Mouse (Mus musculus): ENCODE results near the gene Trio. TPM values are rescaled to one million over a fixed set of nuclear protein-coding genes. Genes with fewer than 3 reads are reported as not detected.

Trio gene
- polyA plus RNA-seq, 1 experiment from 2014 or later, result 36.2 TPM

DNA sequence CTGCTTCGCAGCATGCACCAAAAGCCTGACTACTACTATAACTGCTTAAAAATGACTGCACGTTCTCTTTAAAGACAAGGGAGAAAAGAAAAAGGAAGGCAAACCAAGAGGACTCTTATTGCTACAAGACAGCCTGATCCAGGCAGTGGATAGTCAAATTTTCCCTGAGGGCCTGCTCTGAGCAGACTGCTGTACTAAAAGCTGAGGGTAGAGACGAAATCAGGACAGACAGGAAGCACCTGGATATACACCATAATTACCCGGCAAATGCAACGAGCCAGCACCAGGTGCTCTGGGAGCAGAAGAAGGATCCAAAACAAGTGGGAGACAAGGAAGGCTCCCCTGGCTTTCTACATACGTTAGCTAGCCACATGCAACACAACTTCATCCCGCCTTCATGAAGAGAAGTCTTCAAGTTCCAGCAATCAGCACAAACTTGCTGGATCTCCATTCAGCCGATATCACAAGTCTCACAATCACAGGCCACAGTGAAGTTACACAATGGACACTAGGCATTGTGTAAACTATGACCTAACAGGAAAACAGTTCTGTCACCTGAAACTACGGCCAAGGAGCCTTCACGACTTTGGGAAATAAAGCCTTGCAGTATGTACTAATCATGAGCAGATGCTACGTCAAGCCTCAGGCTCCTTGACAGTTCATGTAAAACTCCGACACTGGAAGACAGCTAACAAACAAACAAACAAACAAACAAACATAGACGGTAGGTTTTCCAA, 43.7 kb downstream of the Trio start:
- no peak overlapping the region for H3K27ac ChIP-seq (replicated peaks)
- H3K4me2 ChIP-seq, result no peak overlapping the region
- no peak overlapping the region for H3K4me3 ChIP-seq
- WGBS, result 68% methylated on average over 13 of the region's 13 CpGs
- no peaks in the 10 kb centered on the region for H3K27me3 ChIP-seq
- no peaks in the 10 kb centered on the region for H3K9me3 ChIP-seq
- no peak for ATAC-seq (ENCODE audit: low FRiP score, low read depth)
- peaks cover 49% of the 10 kb centered on the region for H3K4me1 ChIP-seq (replicated peaks)
- no peak overlapping the region for H3K9ac ChIP-seq
- no peaks in the 10 kb centered on the region for H3K36me3 ChIP-seq

GRCm38 (mm10) chr15:27981258-27981657, 44.4 kb downstream of the Trio start:
- H3K9me3 ChIP-seq, result no peaks in the 10 kb centered on the region
- H3K4me3 ChIP-seq, result no peak overlapping the region
- no peak overlapping the region for H3K4me2 ChIP-seq
- WGBS, result 40% methylated on average over 3 of the region's 3 CpGs
- ATAC-seq (ENCODE audit: low FRiP score, low read depth), result no peak
- no peaks in the 10 kb centered on the region for H3K27me3 ChIP-seq
- H3K36me3 ChIP-seq, result no peaks in the 10 kb centered on the region
- no peak overlapping the region for H3K9ac ChIP-seq
- peaks cover 50% of the 10 kb centered on the region for H3K4me1 ChIP-seq (replicated peaks)
- no peak overlapping the region for H3K27ac ChIP-seq (replicated peaks)

DNA sequence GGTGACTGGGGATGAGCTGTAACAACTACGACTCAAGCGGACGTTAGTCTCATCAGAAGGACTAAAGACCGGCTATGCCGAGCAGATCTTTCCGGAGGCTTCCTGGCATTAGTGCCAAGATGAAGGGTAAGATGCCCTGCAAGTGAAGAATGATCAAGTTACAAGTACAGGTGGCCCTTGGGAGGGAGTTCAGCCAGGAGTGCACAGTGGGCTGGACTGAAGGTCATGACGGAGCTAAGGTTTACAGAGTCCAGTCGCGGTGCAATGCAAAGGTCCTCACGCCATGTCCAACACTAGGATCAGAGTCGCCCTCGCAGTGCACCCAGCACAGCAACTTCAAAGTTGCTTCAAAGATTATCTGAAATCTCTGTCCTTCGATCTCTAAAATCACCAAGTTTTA, 45.2 kb downstream of the Trio start:
- Histone ChIP-seq H3K9me3 (no peaks in the 10 kb centered on the region), H3K36me3 (no peaks in the 10 kb centered on the region), H3K4me3 (no peak overlapping the region), H3K27me3 (no peaks in the 10 kb centered on the region), H3K27ac (replicated peaks) (no peak overlapping the region), H3K9ac (no peak overlapping the region), H3K4me2 (no peak overlapping the region), H3K4me1 (replicated peaks) (peaks cover 50% of the 10 kb centered on the region)
- 90% methylated on average over 13 of the region's 13 CpGs for WGBS
- no peak for ATAC-seq (ENCODE audit: low FRiP score, low read depth)

DNA sequence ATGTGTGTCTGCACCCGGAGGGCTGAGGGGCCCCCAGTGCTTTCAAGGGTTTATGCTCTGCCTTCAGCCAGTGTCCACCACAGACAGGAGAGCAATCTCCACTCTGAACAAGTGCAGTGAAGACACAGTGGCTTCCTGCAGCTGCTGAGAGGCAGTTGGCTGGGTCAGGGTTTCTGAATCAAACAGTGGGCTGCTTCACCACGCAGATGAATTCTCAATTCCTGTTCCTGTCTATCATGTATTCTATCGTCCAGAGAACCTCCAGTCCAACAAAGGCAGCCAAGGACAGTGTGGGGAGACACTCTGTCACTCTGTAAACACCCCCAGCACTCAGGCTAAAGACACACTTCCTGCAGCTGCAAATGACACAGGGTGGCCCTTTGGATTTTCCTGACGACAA, 48.7 kb downstream of the Trio start:
- peaks cover 41% of the 10 kb centered on the region for H3K4me1 ChIP-seq (replicated peaks)
- no peak overlapping the region for H3K4me2 ChIP-seq
- H3K36me3 ChIP-seq, result no peaks in the 10 kb centered on the region
- 67% methylated on average over 4 of the region's 4 CpGs for WGBS
- H3K4me3 ChIP-seq, result no peak overlapping the region
- H3K9me3 ChIP-seq, result no peaks in the 10 kb centered on the region
- 0 out of 2 replicates have a peak, but pooled peaks have one; percentile 36 for ATAC-seq (ENCODE audit: low FRiP score, low read depth)
- no peaks in the 10 kb centered on the region for H3K27me3 ChIP-seq
- H3K27ac ChIP-seq (replicated peaks), result no peak overlapping the region
- H3K9ac ChIP-seq, result no peak overlapping the region

- Histone ChIP-seq H3K36me3 (no peaks in the 10 kb centered on the region), H3K4me3 (no peak overlapping the region), H3K27me3 (no peaks in the 10 kb centered on the region), H3K27ac (replicated peaks) (no peak overlapping the region), H3K9me3 (no peaks in the 10 kb centered on the region), H3K4me2 (no peak overlapping the region), H3K4me1 (replicated peaks) (peaks cover 35% of the 10 kb centered on the region), H3K9ac (no peak overlapping the region)
- ATAC-seq (ENCODE audit: low FRiP score, low read depth), result no peak
Observed at GRCm38 (mm10) chr15:27976366-27976765, 49.3 kb downstream of the Trio start.

DNA sequence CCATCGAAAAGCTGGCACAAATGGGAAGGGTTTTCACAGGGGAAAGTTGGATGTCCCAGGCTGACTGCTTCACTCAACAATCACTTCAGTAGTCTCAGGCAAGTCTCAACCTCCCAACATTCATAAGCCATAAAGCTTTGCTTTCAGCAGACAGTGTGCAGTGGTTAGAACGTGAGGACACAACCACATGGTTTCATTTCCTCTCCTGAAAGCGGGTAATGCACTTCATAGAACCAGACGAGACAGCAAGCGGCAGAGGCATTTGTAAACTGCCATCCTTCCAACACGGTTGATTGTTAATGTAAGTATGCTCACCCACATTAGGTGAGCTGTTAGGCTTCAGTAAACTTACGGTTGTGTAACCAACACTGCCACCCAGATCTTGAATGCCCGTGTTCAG, 51.0 kb downstream of the Trio start:
- no peak for ATAC-seq (ENCODE audit: low FRiP score, low read depth)
- Histone ChIP-seq H3K4me3 (no peak overlapping the region), H3K9me3 (no peaks in the 10 kb centered on the region), H3K4me2 (no peak overlapping the region), H3K4me1 (replicated peaks) (peaks cover 24% of the 10 kb centered on the region; the same call in 1 of the 2 replicates), H3K9ac (no peak overlapping the region), H3K27me3 (no peaks in the 10 kb centered on the region), H3K27ac (replicated peaks) (0 out of 2 replicates have a peak overlapping the region, but pooled peaks have one; percentile 8), H3K36me3 (no peaks in the 10 kb centered on the region)
- 76% methylated on average over 8 of the region's 8 CpGs for WGBS

DNA sequence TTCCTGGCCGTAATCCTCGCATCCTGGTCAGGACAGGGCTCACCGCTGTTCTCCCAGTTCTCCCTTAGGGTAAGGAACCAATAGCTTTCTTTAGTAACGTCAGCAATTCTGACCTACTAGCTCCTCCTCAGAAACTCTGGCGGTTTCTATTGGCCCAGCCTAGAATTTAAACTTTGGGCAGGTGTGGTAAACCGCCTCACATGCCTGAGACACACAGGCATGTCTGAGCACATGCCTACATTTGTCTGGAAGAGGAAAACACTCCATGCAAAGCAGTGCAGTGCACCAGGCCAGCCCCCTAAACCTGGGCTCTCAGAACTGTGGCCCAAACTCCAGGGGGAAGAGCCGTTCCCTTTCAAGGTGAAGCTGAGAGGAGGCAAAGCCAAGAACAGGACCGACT, 57.5 kb downstream of the Trio start:
- H3K36me3 ChIP-seq, result no peaks in the 10 kb centered on the region
- H3K27me3 ChIP-seq, result no peaks in the 10 kb centered on the region
- H3K4me2 ChIP-seq, result no peak overlapping the region
- no peak for ATAC-seq (ENCODE audit: low FRiP score, low read depth)
- H3K9me3 ChIP-seq, result no peaks in the 10 kb centered on the region
- no peak overlapping the region for H3K9ac ChIP-seq
- no peak overlapping the region for H3K27ac ChIP-seq (replicated peaks)
- H3K4me3 ChIP-seq, result no peak overlapping the region
- peaks cover 44% of the 10 kb centered on the region for H3K4me1 ChIP-seq (replicated peaks)
- WGBS, result 76% methylated on average over 8 of the region's 8 CpGs

DNA sequence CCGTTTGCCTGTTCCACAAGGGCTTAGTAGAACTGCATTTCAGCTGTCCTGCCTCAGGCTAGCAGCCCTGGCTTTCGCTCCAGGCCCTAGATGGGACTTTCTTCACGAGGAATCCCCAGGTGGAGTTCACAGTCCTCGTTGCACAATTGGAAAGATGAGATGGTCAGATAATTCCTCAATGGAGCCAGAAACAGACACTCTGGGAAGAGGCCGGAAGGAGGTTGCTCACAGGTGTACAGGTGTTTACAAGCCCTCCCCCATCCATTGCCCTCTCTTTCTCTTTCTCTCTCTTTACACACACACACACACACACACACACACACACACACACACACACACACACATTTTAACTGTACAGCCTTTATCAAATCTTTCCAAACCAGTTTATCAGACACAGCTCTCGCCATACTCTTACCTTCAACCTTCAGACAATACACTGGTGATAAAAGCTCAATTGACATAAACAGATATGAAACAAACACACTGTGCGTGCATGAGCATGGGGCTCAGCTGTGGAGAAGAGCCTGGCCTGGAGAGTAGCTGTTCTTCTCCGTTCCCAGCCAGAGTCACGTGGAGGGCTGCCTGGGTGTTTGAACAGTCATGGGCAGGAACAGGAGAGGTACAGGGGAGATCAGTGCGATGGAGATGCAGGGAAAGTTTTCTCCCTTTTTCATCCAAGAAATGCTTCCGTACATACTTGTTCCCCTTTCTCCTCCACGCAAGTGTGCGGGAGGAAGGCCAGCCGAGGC, 58.3 kb downstream of the Trio start:
- Histone ChIP-seq H3K27me3 (no peaks in the 10 kb centered on the region), H3K4me1 (replicated peaks) (peaks cover 52% of the 10 kb centered on the region), H3K9ac (no peak overlapping the region), H3K36me3 (no peaks in the 10 kb centered on the region), H3K4me3 (no peak overlapping the region), H3K4me2 (no peak overlapping the region), H3K27ac (replicated peaks) (no peak overlapping the region), H3K9me3 (no peaks in the 10 kb centered on the region)
- WGBS, result 65% methylated on average over 14 of the region's 14 CpGs
- ATAC-seq (ENCODE audit: low FRiP score, low read depth), result no peak

DNA sequence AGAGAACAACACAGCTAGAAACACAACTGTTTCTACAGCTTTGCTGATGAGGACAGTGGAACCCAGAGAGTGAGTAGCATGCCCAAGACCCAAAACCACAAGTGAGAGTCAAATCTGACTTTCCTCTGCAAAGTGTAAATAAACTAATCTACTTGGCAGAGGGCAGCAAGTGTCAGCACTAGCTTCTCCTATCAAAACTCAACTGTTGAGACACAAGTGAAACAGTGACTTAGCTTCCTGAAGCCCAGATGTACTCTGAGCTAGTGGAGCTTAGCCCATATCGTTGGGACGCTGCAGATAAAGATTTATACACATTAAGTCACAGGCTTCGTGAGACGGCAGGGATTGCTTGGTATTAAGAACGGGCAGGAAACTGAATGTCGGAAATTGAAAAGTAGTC, 60.8 kb downstream of the Trio start:
- Histone ChIP-seq H3K9me3 (no peaks in the 10 kb centered on the region), H3K9ac (no peak overlapping the region), H3K4me2 (no peak overlapping the region), H3K27me3 (no peaks in the 10 kb centered on the region), H3K36me3 (no peaks in the 10 kb centered on the region), H3K4me1 (replicated peaks) (peaks cover 76% of the 10 kb centered on the region), H3K4me3 (no peak overlapping the region), H3K27ac (replicated peaks) (no peak overlapping the region)
- WGBS, result 71% methylated on average over 6 of the region's 6 CpGs
- no peak for ATAC-seq (ENCODE audit: low FRiP score, low read depth)

- Histone ChIP-seq H3K36me3 (no peaks in the 10 kb centered on the region), H3K27me3 (no peaks in the 10 kb centered on the region), H3K9me3 (no peaks in the 10 kb centered on the region), H3K4me2 (no peak overlapping the region), H3K4me3 (no peak overlapping the region), H3K27ac (replicated peaks) (no peak overlapping the region), H3K9ac (no peak overlapping the region), H3K4me1 (replicated peaks) (peaks cover 87% of the 10 kb centered on the region)
- ATAC-seq (ENCODE audit: low FRiP score, low read depth), result no peak
- WGBS, result 91% methylated on average over 2 of the region's 2 CpGs
Observed at GRCm38 (mm10) chr15:27963506-27963905, 62.1 kb downstream of the Trio start.

DNA sequence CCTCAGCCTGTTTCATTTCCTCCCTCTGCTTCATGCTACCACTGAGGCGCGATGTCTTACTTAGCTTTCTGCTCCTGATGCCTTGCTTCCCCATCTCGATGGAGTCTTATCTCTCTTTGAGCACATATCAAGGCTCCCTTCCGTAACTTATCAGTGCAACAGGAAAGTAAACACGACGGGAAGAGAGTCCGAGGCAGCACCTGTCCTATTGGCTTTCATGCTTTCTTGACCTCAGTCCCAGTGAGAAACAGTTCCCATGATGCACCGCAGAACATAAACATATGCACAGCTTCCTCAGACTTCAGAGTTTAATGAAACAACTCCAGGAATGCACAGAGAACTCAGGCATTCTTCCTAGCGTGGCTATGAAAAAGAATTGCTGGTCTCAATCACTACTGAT, 65.0 kb downstream of the Trio start:
- Histone ChIP-seq H3K4me2 (no peak overlapping the region), H3K9ac (no peak overlapping the region), H3K4me3 (no peak overlapping the region), H3K27ac (replicated peaks) (no peak overlapping the region), H3K4me1 (replicated peaks) (peaks cover 91% of the 10 kb centered on the region), H3K36me3 (no peaks in the 10 kb centered on the region), H3K9me3 (no peaks in the 10 kb centered on the region), H3K27me3 (no peaks in the 10 kb centered on the region)
- 74% methylated on average over 9 of the region's 9 CpGs for WGBS
- no peak for ATAC-seq (ENCODE audit: low FRiP score, low read depth)

DNA sequence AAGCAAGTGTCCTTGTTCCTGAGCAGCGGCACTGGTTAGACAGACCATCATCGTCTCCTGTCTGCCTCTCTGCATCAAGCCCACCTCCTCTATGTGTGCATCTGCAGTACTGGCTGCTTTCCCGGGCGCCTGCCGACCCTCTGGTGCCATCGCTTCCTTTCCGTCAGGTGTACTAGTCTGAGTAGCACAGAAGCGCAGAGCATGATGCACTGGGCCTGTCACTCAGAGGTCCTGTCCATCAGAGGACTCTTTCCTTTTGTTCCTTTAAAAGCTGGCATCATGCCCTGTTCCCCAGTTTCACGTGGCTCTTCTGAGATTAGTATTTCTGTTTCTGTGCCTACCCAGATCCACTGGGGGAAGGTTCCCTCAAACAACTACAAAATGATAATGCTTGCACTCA, 67.8 kb downstream of the Trio start:
- Histone ChIP-seq H3K4me2 (no peak overlapping the region), H3K27me3 (no peaks in the 10 kb centered on the region), H3K27ac (replicated peaks) (peak overlapping the region; percentile 26; the same call in 1 of the 2 replicates), H3K9me3 (no peaks in the 10 kb centered on the region), H3K36me3 (no peaks in the 10 kb centered on the region), H3K4me3 (no peak overlapping the region), H3K4me1 (replicated peaks) (peaks cover 86% of the 10 kb centered on the region), H3K9ac (no peak overlapping the region)
- 54% methylated on average over 9 of the region's 9 CpGs for WGBS
- no peak for ATAC-seq (ENCODE audit: low FRiP score, low read depth)

Measured in hindbrain, embryonic 15.5 days (tissue).